Mouse (Mus musculus) ovary, adult 10 weeks (tissue): Measurements from ENCODE around the gene Nxnl1. TPM values are rescaled to one million over a fixed set of nuclear protein-coding genes. Genes with fewer than 3 reads are reported as not detected.

ENCODE experiments used
- polyA plus RNA-seq: library from polyadenylated mRNA; stranded (reverse); fragments of 350-450 nt; fragmentation: Illumina TruSeq; extraction: RNeasy Lipid Tissue Mini Kit (QIAGEN cat#74804); gene quantifications from one replicate; pipeline ENCODE4 v1.2.3, GENCODE M21; 2014

Nxnl1 gene
- polyA plus RNA-seq, result 0.26 TPM

DNA sequence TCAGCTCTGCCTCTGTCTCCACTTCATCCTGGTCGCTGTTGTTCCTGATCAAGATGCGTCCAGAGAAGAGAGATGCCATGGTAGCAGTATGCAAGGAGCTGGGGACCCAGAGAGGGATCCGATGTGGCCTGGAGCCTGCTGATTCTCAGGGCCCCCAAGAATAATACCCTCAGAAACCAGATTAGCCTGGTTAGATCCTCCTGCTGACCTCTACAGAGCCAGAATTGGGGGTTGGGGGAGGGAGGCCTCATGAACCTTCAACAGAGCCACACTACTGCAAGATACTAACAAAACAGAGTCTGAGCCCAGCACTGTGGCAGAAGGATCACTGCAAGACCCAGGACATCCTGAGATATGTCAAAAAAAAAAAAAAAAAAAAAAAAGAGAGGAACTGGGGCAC, at the start of gene Nxnl1:
TSS of gene Nxnl1 (minus strand) at position 101 of the 400 bp plus-strand sequence.

DNA sequence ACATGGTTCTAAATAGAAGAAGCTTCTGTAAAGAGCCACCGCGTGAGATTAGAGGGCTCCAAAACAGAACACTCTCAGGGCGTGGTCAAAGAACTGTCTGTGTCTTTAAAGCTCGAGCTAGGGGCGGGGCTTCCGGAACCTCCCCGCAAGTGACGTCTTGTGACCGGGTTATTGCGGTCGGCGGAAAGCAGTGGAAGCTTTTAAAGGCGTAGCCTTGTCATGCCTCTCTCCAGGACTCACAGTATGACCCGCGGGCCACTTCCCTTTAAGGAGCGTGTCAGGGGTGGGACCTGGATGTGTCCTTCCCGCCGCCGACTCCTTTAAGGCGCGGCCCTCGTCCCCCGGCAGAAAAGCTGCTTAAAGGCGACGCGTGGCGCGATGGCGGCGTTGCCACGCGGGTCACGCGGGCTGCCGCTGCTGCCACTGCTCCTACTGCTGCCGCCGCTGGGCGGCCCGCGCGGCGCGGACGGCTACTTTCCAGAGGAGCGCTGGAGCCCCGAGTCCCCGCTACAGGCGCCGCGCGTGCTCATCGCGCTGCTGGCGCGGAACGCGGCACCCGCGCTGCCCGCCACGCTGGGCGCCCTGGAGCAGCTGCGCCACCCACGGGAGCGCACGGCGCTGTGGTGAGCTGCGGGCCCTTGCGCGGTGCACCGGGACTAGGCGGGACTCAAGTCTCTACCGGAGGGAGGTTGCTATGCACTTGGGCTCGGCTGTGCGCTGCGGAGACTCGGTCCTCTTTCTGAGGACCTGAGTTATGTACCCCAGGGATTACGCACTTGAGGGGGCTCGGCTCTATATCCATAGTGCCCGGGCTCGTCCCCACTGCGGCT, 44.6 kb upstream of the Nxnl1 start, which contains the start of gene Colgalt1:
TSS of gene Colgalt1 (plus strand) at position 177 of the 830 bp plus-strand sequence.

DNA sequence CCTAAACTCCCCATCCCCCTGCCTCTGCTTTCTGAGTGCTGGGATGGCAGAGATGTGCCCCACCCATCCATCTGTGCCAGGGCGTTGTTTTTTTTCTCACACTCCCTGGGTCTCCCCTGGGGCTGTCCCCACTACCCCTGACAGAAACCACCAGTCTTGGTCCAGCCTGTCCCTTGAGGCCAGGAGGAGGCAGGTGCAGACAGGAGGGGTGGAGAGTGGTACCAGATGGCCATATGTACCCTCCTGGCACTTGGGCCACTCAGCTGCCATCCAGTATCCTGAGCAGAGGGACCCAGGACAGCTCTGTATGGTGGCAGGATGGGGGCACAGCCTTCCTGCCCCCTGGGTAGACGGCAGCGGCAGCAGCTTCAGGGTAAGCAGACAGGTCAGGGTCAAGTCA, 31.1 kb upstream of the Nxnl1 start, which contains the start of gene Fam129c:
TSS of gene Fam129c (plus strand) at position 198 of the 400 bp plus-strand sequence.

DNA sequence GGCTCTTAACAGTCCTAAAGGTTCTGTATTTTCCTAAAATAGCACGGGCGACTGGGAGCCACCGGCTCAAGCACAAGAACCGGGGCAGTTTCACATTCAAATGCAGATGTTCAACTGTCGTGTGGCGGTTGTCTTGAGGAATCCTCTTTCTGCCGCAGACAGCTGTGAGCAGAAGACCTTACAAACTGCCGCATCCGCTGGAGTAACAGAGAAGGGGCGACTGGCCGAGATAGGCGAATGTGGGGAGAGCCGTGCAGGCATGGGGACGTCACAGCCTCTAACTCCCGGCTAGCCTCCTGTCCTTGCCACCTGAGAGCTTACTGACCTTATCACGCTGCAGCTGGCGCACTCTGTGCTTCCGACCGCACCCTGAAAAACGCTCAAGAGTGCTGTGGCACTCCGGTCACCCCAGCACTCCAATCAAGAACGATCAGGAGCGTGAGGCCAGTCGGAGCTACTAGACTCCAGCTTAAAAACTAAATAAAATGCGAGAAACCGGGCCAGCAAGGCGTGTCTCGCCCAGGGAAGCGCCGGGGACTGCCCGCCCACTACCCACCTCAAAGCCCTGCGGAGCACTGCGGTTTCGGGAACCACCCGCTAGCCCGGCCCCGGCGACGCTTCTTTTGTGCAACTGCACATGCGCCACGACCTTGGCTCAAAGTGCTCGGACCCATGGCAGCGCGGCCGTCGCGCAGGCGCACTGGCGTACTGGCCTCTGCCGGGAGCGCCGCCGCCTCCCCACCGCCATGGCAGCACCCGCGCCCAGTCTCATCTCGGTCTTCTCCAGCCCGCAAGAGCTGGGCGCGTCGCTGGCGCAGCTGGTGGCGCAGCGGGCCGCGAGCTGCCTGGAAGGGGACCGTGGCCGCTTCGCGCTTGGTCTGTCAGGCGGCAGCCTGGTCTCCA, 25.3 kb upstream of the Nxnl1 start, which contains the start of gene Pgls:
TSS of gene Pgls (plus strand) at position 706 of the 903 bp plus-strand sequence.

DNA sequence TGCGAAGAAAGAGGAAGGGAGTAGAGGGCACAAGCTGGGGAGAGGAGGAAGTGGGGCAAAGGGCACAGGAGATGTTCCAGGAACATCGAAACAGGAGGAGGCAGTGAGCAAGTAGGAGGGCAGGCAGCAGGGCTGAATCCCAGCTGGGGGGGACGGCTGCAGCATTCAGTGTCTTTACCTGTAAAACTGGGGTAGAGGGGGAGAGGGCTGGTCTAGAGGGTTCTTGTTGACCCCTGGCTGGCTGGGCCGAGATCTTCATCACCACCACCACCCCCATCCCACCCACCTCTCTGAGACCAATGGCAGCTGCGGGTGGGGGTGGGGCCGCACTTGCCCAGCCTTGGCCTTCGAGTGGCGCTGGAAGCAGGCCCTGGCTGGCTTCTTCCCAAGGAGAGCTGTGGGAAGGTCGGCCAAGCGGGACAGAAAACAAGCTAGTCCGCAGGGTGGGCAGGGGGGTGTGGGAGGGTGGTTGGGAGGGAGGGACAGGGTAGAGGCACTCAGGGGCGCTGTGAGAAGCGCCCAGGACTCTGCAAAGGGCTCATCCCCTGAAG, 2.1 kb upstream of the Nxnl1 start, which contains the start of gene Slc27a1:
TSS of gene Slc27a1 (plus strand) at position 496 of the 551 bp plus-strand sequence.

DNA sequence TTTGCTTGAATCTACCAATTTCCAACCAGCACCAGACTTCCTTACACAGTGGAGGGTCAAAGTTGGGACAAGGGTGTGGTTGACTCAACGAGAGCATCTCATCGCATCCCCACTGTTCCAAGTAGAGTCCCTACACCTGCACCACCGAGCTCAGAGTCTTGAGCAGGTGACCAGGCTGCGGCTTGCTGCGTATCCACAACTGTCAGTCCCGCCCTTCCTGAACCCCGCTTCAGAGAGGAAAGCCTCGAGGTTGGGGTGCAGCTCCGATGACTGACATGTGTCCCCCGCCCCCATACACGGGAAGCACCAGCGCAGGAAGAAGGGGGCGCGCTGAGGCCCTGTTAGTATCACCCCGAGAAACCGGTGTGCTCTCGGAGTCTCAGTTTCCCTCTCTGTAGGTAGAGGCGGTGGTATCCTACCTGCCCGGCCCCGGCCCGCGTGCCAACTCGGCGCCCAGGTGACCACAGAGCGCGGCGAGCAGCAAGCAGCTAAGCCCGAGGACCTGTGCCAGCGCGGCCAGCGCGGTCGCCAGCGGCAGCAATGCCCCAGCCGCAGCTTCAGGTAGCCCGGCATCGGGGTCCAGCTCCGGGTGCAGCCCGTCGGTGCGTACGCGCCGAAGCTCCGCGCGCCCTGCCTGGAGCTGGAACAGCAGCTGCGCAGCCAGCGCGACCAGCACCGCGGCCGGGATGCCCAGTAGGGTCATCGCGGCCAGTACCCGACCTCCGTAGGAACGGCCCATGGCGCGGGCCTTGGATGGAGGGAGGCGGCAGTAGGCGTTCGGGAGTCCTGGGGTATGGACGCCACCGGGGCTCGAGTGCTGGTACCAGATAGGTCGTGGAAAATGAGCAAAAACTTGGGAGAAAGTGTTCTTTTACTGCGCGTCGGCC, 8.1 kb downstream of the Nxnl1 start, which contains the start of gene Tmem221:
TSS of gene Tmem221 (minus strand) at position 801 of the 887 bp plus-strand sequence.

DNA sequence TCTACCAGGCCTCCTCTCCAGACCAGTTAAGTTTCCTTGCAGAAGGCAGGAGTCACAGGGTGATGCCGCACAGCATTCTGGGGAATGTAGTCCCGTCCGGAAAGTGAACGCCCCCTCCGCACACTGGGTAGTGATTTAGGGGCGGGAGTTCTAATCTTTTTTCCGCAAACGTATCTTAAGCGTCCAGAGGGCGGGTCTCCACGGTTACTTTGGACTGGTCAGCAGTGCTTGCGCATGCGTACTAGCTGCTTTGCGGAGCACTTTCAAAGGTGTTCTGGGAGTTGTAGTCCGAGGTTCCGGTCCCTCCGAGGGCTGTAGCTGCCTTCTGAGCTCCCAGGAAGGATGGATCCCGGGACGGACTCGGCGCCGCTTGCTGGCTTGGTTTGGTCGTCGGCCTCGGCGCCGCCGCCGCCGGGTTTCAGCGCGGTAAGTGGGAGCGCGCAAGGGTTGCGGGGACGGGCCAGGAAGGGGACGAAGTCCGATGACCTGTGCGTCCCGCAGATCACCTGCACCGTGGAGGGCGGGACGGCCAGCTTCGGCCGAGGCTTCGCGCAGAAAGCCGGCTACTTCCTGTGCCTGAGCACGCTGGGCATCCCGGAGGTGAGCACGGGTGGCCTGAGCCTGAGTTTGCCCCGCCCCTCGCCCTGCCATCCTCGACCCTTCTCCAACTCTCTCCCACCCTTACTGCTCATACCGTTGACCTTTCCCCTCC, 23.6 kb downstream of the Nxnl1 start, which contains the start of gene Mvb12a:
TSS of gene Mvb12a (plus strand) at position 291 of the 712 bp plus-strand sequence.

DNA sequence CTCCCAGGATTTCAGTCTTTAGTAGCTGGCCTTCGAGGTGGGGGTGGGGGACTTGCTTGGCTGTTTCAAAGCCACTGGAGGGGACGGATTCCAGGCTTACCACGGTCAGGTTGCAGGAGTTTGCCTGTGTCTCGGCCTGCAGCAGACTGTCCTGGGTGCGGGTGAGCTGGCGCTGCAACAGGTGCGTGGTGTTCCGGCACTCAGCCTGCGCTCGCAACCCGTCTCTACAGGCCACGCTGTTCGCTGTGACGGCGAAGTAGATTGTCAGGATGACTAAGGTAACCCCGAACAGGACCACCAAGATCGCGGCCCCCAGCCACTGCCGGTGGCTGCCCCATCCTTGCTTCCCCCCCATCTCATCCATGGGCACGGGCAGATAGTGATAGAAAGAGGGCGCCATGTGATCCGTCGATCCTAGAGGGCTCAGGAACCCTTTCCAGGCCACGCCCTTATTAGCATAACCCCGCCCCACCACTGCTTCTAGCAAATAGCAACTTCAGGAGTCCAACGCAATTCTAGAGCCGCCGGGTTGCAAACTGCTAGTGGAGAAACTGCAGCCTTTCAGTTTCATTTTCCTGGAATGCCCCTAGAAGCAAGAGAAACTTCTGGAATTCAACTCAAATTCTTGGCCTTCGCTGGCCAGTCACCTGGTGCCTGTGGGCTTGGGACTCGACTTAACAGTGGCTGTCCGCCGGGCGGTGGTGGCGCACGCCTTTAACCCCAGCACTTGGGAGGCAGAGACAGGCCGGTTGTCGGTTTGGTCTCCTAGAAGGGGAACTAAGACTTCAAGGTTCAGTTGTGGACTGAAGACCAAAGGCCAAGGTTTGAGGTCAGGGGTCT, 29.2 kb downstream of the Nxnl1 start, which contains the start of gene Bst2:
TSS of gene Bst2 (minus strand) at position 429 of the 840 bp plus-strand sequence.

DNA sequence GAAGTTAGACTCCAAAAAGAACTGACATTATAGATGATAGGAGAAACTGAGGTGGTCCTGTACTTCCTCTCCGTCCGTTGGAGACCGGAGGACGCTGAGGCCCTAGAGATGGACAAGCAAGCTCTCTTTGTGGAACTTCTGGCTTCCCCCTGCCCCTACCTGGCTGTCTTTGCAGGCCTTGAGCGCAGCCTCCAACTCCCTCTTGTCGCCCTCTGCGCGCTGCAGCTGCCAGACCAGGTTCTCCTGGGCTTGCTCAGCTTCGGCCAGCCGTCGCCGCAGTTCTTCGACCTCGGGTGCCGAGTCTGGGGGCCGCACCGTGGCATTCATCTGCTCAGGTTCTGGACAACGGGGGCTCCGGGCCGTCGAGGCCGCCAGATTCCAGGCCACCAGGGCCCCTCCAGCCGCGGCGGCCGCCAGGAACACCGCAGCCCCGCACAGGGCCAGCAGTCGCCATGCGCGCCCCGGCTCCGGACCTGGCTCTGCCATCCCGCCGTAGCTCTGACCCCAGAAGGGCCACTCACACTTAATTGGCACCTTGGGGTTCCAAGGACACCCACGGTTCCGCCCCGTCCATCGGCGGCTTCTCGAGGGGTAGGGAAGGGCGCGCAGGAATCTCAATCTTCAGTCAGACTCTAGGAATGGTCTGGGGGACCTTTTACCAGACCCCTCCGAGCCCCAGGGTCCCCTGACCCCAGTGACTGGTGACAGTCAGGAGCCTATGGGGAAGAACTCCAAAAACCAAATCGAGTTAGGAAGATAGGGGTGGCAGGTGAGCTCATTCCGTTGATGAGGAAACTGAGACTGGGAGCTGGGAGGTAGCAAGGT, 41.0 kb downstream of the Nxnl1 start, which contains the start of gene Ccdc194:
TSS of gene Ccdc194 (minus strand) at position 486 of the 825 bp plus-strand sequence.

DNA sequence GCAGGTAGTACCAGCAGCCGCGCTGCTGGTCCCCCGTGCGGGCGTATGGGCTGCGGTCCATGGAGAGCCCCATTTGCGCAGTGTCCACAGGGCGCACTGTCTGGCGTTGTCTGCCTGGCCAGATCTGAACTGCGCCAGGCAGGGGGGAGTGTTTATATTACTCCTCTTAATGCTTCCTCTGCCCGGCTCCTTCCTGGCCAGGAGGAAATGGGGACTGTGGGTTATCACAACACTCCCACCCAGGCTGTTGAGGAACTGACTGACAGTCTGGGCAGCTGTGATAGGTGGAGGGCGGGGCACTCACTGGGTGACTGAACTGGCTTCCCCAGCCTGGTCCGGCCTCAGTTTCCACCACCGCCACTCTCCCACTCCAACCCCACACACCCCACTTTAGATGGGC, 54.8 kb downstream of the Nxnl1 start, which contains the start of gene Plvap:
TSS of gene Plvap (minus strand) at position 109 of the 400 bp plus-strand sequence.

Other genes starting within 250 kb of the Nxnl1 start
- 1.5 TPM for gene Use1, start 199.8 kb downstream of the Nxnl1 start, polyA plus RNA-seq
- gene Ocel1, start 195.3 kb downstream of the Nxnl1 start, polyA plus RNA-seq, result 1.2 TPM
- gene Nr2f6, start 184.6 kb downstream of the Nxnl1 start, polyA plus RNA-seq, result 1.3 TPM
- gene Ushbp1, start 170.8 kb downstream of the Nxnl1 start, polyA plus RNA-seq, result 0.31 TPM
- gene Babam1, start 169.7 kb downstream of the Nxnl1 start, polyA plus RNA-seq, result 8.6 TPM
- 0.54 TPM for gene Ankle1, start 160.6 kb downstream of the Nxnl1 start, polyA plus RNA-seq
- gene Abhd8, start 102.9 kb downstream of the Nxnl1 start, polyA plus RNA-seq, result 0.68 TPM
- gene Mrpl34, start 101.6 kb downstream of the Nxnl1 start, polyA plus RNA-seq, result 9.7 TPM
- 3.4 TPM for gene Dda1, start 97.4 kb downstream of the Nxnl1 start, polyA plus RNA-seq
- 1.00 TPM for gene Ano8, start 80.6 kb downstream of the Nxnl1 start, polyA plus RNA-seq
- 1.3 TPM for gene Gtpbp3, start 78.5 kb downstream of the Nxnl1 start, polyA plus RNA-seq
- gene Plvap, start 54.8 kb downstream of the Nxnl1 start, polyA plus RNA-seq, result 0.46 TPM
- not detected for gene Ccdc194, start 40.9 kb downstream of the Nxnl1 start, polyA plus RNA-seq
- gene Bst2, start 29.1 kb downstream of the Nxnl1 start, polyA plus RNA-seq, result 8.3 TPM
- 0.66 TPM for gene Mvb12a, start 23.7 kb downstream of the Nxnl1 start, polyA plus RNA-seq
- 3.4 TPM for gene Tmem221, start 7.7 kb downstream of the Nxnl1 start, polyA plus RNA-seq
- gene Slc27a1, start 2.3 kb upstream of the Nxnl1 start, polyA plus RNA-seq, result 4.7 TPM
- 0.17 TPM for gene Pgls, start 25.6 kb upstream of the Nxnl1 start, polyA plus RNA-seq
- not detected for gene Fam129c, start 31.0 kb upstream of the Nxnl1 start, polyA plus RNA-seq
- 73.2 TPM for gene Colgalt1, start 44.4 kb upstream of the Nxnl1 start, polyA plus RNA-seq
- gene Unc13a, start 105.2 kb upstream of the Nxnl1 start, polyA plus RNA-seq, result not detected
- gene Jak3, start 109.7 kb upstream of the Nxnl1 start, polyA plus RNA-seq, result not detected
- not detected for gene Insl3, start 122.6 kb upstream of the Nxnl1 start, polyA plus RNA-seq
- gene B3gnt3, start 135.2 kb upstream of the Nxnl1 start, polyA plus RNA-seq, result 2.2 TPM
- not detected for gene Fcho1, start 159.1 kb upstream of the Nxnl1 start, polyA plus RNA-seq